Mouse (Mus musculus): ENCODE measurements at regions not wholly inside any gene's neighbourhood (a gene's known extent, or its start where the extent isn't known, plus 50 kb on each side); places are given as distances from the start of the nearest gene placed in this dataset.

GRCm38 (mm10) chr2:173406344-173407094, 115.9 kb upstream of the 1700021F07Rik start:
- DNase-seq (ENCODE audit: extremely low spot score in 1 of 2, low spot score in 2 of 2): peak; percentile 30 to 48
- Histone ChIP-seq H3K4me3 (no peak overlapping the region), H3K27ac (no peak overlapping the region)
- intact Hi-C loops (cut with DNase I): no loop called here
- no peak for TF ChIP-seq CTCF (IDR thresholded peaks at IDR 0.05)

DNA sequence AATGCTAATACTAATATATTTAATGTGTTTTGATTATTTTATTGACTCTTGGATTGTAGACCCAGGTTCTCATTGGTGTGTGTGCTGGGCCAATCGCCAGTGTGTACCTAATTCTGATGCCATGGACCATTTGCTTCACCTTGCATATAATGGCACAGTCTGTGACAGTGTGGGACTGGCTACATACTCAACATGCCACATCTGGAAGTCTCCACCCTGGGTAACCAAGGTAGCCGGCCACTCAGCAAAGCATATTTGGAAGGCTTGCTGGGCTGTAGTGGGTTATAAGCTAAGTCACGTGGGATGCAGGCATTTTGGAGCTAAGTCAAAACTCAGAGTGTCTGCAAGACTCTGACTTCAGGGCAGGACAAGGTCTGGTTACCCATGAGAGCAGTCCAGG, 115.3 kb upstream of the 1700021F07Rik start:
- no peak overlapping the region for H3K4me3 ChIP-seq
- no peak for TF ChIP-seq CTCF (IDR thresholded peaks at IDR 0.05)
- no peak for DNase-seq (ENCODE audit: extremely low spot score in 1 of 2, low spot score in 2 of 2)
- intact Hi-C loops (cut with DNase I): no loop called here
- H3K27ac ChIP-seq: no peak overlapping the region

GRCm38 (mm10) chr2:173408681-173409081, 113.7 kb upstream of the 1700021F07Rik start:
- intact Hi-C loops (cut with DNase I): no loop called here
- no peak for TF ChIP-seq CTCF (IDR thresholded peaks at IDR 0.05)
- H3K27ac ChIP-seq: no peak overlapping the region
- no peak for DNase-seq (ENCODE audit: extremely low spot score in 1 of 2, low spot score in 2 of 2)
- H3K4me3 ChIP-seq: no peak overlapping the region

DNA sequence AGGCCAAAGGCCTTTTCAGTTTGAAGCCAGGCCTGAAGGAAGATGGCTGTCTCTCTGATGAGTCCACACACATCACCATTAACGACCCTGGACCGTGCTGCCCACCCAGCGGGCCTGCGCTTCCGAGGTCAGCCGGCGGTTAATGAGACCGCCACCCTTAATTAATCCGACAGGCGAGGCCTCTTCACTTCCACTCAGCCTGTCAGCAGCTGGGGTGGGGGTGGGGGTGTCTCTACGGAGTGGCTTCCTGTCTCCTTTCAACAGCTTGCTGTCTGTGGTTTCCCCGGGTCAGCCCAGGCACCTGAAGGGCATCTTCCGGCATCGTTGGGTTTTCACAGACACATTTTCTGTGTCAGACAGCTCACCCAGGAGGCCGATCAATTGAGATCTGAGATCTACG, 113.0 kb upstream of the 1700021F07Rik start:
- no peak overlapping the region for H3K4me3 ChIP-seq
- no peak for TF ChIP-seq CTCF (IDR thresholded peaks at IDR 0.05)
- no peak overlapping the region for H3K27ac ChIP-seq
- intact Hi-C loops (cut with DNase I): no loop called here
- no peak for DNase-seq (ENCODE audit: extremely low spot score in 1 of 2, low spot score in 2 of 2)

DNA sequence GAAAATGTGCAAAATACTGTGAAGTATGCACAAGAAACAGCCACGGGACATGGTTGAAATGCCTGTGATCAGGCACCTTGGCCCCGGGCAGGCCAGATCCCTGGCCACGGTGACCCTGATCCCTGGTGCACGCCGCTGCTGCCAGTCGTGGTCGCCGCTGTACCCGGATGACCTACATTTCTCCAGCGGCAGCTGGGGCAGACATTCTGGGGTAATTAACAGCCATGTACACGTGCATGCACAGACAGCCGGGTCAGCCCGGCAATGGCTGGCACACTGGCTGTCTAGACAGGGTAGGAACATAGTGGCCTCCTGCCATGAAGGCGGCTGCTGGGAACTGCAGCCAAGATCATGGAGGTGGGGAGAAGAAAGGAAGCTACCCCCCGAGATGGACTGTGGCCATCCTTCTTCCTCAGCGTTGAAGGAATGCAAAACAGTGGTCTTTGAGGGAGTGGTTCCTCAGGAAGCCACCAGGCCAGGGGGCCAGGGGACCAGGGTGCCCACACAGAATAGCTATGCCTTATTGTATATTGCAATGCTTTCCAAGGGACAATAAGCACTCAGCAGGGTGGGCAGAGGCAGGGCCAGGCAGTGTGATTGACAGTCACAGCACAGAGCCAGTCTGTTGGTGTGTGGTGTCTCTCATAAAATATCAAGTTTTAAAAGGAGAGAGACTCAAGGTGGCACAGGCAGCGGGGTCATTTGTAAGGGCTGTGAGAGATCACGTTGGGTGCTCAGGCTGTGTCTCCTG, 108.3 kb upstream of the 1700021F07Rik start:
- intact Hi-C loops (cut with DNase I): no loop called here
- peak; percentile 33 to 36 for DNase-seq (ENCODE audit: extremely low spot score in 1 of 2, low spot score in 2 of 2)
- Histone ChIP-seq H3K27ac (no peak overlapping the region), H3K4me3 (no peak overlapping the region)
- no peak for TF ChIP-seq CTCF (IDR thresholded peaks at IDR 0.05)

- Histone ChIP-seq H3K4me3 (no peak overlapping the region), H3K27ac (no peak overlapping the region)
- TF ChIP-seq CTCF (IDR thresholded peaks at IDR 0.05): no peak
- intact Hi-C loops (cut with DNase I): no loop called here
- DNase-seq (ENCODE audit: extremely low spot score in 1 of 2, low spot score in 2 of 2): no peak
These were observed 107.0 kb upstream of the 1700021F07Rik start for GRCm38 (mm10) chr2:173415429-173415828.

DNA sequence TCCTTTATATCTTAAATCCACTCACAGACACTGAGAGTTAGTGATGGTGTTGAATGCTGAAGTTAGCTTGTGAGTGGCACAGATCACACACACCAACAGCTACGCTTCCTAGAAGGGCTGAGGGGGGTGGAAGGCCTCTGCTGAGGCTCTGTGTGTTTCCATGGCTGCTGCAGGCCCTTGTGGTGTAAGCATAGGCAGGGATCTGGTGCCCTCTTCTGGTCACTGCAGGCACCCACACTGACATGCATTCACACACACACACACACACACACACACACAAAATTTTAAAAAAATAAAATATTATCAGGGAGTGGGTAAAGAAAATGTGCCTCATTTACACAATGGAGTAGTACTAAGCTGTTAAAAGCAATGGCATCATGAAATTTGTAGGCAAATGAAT, 105.5 kb upstream of the 1700021F07Rik start:
- no peak; the same call in 1 of the 2 replicates for TF ChIP-seq CTCF (IDR thresholded peaks at IDR 0.05)
- Histone ChIP-seq H3K27ac (no peak overlapping the region), H3K4me3 (no peak overlapping the region)
- intact Hi-C loops (cut with DNase I): no loop called here
- no peak for DNase-seq (ENCODE audit: extremely low spot score in 1 of 2, low spot score in 2 of 2)

DNA sequence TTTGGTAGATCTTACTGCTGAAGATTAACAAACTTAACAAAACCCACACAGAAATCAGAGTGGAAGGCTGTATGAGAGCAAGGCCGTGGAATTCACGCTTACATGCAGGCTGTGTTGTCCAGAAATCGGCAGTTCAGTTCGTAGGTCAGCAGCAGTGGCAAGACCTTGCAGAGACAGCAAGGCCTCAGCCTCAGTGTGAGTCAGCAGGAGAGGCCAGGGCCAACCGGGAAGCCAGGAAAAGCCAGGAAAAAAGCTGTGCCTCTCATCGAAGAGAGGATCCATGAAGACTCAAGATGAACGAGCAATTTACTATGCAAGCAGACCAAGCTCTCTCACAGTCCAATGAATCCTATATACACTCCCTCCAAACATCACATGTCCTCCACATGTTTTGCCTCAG, 103.4 kb upstream of the 1700021F07Rik start:
- Histone ChIP-seq H3K27ac (no peak overlapping the region), H3K4me3 (no peak overlapping the region)
- TF ChIP-seq CTCF (IDR thresholded peaks at IDR 0.05): no peak
- intact Hi-C loops (cut with DNase I): no loop called here
- DNase-seq (ENCODE audit: extremely low spot score in 1 of 2, low spot score in 2 of 2): no peak

DNA sequence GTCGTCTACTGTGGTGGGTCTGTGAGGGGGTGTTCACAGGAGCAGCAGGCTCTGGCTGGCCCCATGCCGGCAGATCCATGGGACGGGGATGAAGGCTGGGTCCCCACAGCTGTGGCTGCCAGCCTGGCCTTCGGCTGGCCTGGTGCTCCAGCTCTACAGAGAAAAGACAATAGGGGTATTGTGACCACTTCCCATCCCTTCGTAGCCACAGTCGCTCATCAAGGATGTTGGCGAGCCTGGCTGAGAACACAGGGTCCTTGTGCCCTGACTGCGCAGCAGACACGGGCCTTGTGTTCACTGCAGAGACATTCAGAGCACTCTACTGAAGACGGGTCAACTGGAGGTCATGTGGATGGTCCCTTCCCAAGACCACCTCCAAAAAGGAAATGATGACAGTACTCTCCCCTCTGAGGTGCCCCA, 102.4 kb upstream of the 1700021F07Rik start:
- peak in 1 of 2 experiments; percentile 36 for DNase-seq (ENCODE audit: extremely low spot score in 1 of 2, low spot score in 2 of 2)
- no peak overlapping the region for H3K4me3 ChIP-seq
- H3K27ac ChIP-seq: no peak overlapping the region
- intact Hi-C loops (cut with DNase I): no loop called here
- TF ChIP-seq CTCF (IDR thresholded peaks at IDR 0.05): no peak

GRCm38 (mm10) chr2:173420481-173420880, 101.9 kb upstream of the 1700021F07Rik start:
- TF ChIP-seq CTCF (IDR thresholded peaks at IDR 0.05): no peak
- no peak for DNase-seq (ENCODE audit: extremely low spot score in 1 of 2, low spot score in 2 of 2)
- no peak overlapping the region for H3K27ac ChIP-seq
- intact Hi-C loops (cut with DNase I): no loop called here
- H3K4me3 ChIP-seq: no peak overlapping the region

DNA sequence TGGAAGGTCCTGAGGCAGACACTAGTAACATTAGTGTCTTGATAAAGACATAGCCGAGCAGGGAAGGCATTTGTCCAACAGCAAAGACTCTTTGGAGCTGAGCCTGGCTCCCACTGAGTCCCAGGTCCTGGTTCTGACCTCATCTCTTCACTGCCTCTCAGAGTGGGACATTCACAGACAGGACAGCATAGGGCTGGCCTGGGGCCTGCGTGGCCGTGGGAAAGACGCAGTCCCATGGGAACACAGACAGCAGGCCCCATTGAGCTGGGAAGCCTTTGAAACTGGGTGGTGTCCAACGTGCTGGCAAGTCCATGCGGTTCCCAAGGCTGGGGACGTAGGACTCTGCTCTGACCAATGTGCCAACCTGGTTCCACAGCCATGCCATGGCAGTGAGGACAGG, 97.5 kb upstream of the 1700021F07Rik start:
- no peak overlapping the region for H3K27ac ChIP-seq
- intact Hi-C loops (cut with DNase I): no loop called here
- H3K4me3 ChIP-seq: no peak overlapping the region
- DNase-seq (ENCODE audit: extremely low spot score in 1 of 2, low spot score in 2 of 2): peak in 1 of 2 experiments; percentile 11
- no peak for TF ChIP-seq CTCF (IDR thresholded peaks at IDR 0.05)

DNA sequence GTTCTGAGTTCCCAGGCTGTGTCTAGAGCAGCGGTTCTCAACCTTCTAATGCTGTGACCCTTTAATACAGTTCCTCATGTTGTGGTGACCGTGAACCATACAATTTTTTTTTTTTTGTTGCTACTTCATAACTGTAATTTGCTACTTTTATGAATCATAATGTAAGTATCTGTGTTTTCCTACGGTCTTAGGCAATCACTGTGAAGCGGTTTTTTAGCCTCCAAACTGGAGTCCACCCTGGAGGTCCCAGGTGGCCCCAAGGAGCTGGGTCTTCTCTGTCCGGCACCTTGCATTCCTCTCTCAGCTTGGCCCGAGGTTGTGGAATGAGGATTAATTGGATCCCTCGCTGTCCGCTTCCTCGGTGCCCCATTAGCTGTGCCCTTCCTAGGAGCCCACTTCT, 96.6 kb upstream of the 1700021F07Rik start:
- no peak for TF ChIP-seq CTCF (IDR thresholded peaks at IDR 0.05)
- no peak for DNase-seq (ENCODE audit: extremely low spot score in 1 of 2, low spot score in 2 of 2)
- intact Hi-C loops (cut with DNase I): no loop called here
- Histone ChIP-seq H3K4me3 (no peak overlapping the region), H3K27ac (no peak overlapping the region)

All from left cerebral cortex, adult 2 months (tissue).